Mouse (Mus musculus): Measurements from ENCODE around the gene Myrf. TPM values are rescaled to one million over a fixed set of nuclear protein-coding genes. Genes with fewer than 3 reads are reported as not detected.

Myrf gene
- polyA plus RNA-seq, 1 experiment from 2014 or later = 4.2 TPM

GRCm38 (mm10) chr19:10203146-10203847 lies 37.3 kb downstream of the Myrf start:
- 1% methylated on average over 23 of the region's 23 CpGs for WGBS
- ATAC-seq (replicated peaks; ENCODE audit: low FRiP score) = peak; percentile 67
- Histone ChIP-seq H3K9me3 (replicated peaks) (no peaks in the 10 kb centered on the region), H3K27ac (peak overlapping the region; percentile 91), H3K36me3 (peaks cover 63% of the 10 kb centered on the region), H3K27me3 (no peaks in the 10 kb centered on the region), H3K4me2 (peak overlapping the region; percentile 81), H3K4me1 (peaks cover 16% of the 10 kb centered on the region), H3K9ac (peak overlapping the region; percentile 84), H3K4me3 (replicated peaks) (peak overlapping the region; percentile 74)

GRCm38 (mm10) chr19:10198723-10199122 lies 41.8 kb downstream of the Myrf start:
- Histone ChIP-seq H3K4me2 (no peak overlapping the region), H3K4me1 (peaks cover 9% of the 10 kb centered on the region), H3K4me3 (replicated peaks) (no peak overlapping the region), H3K27me3 (no peaks in the 10 kb centered on the region), H3K9ac (no peak overlapping the region), H3K27ac (no peak overlapping the region), H3K9me3 (replicated peaks) (no peaks in the 10 kb centered on the region), H3K36me3 (peaks cover 77% of the 10 kb centered on the region)
- WGBS = 31% methylated on average over 3 of the region's 3 CpGs
- no peak for ATAC-seq (replicated peaks; ENCODE audit: low FRiP score)

GRCm38 (mm10) chr19:10198286-10198685 lies 42.3 kb downstream of the Myrf start:
- H3K4me2 ChIP-seq = no peak overlapping the region
- H3K36me3 ChIP-seq = peaks cover 82% of the 10 kb centered on the region
- no peak for ATAC-seq (replicated peaks; ENCODE audit: low FRiP score)
- 77% methylated on average over 2 of the region's 2 CpGs for whole genome bisulfite sequencing
- peaks cover 8% of the 10 kb centered on the region for H3K4me1 ChIP-seq
- no peaks in the 10 kb centered on the region for H3K9me3 ChIP-seq (replicated peaks)
- no peak overlapping the region for H3K27ac ChIP-seq
- H3K4me3 ChIP-seq (replicated peaks) = no peak overlapping the region
- no peaks in the 10 kb centered on the region for H3K27me3 ChIP-seq
- H3K9ac ChIP-seq = no peak overlapping the region

GRCm38 (mm10) chr19:10197130-10197529 lies 43.4 kb downstream of the Myrf start:
- no peak overlapping the region for H3K4me2 ChIP-seq
- no peak overlapping the region for H3K9ac ChIP-seq
- no peak for ATAC-seq (replicated peaks; ENCODE audit: low FRiP score)
- WGBS = 90% methylated on average over 4 of the region's 4 CpGs
- no peaks in the 10 kb centered on the region for H3K9me3 ChIP-seq (replicated peaks)
- H3K27ac ChIP-seq = no peak overlapping the region
- H3K27me3 ChIP-seq = no peaks in the 10 kb centered on the region
- H3K36me3 ChIP-seq = peaks cover 93% of the 10 kb centered on the region
- no peaks in the 10 kb centered on the region for H3K4me1 ChIP-seq
- no peak overlapping the region for H3K4me3 ChIP-seq (replicated peaks)

- no peaks in the 10 kb centered on the region for H3K27me3 ChIP-seq
- ATAC-seq (replicated peaks; ENCODE audit: low FRiP score) = no peak
- no peaks in the 10 kb centered on the region for H3K9me3 ChIP-seq (replicated peaks)
- no peaks in the 10 kb centered on the region for H3K4me1 ChIP-seq
- peaks cover 93% of the 10 kb centered on the region for H3K36me3 ChIP-seq
- no peak overlapping the region for H3K4me2 ChIP-seq
- WGBS = 62% methylated on average over 5 of the region's 5 CpGs
- H3K9ac ChIP-seq = no peak overlapping the region
- H3K4me3 ChIP-seq (replicated peaks) = no peak overlapping the region
- H3K27ac ChIP-seq = no peak overlapping the region
Measured at GRCm38 (mm10) chr19:10195252-10195651, 45.3 kb downstream of the Myrf start.

GRCm38 (mm10) chr19:10194337-10194736 lies 46.2 kb downstream of the Myrf start:
- Histone ChIP-seq H3K4me2 (no peak overlapping the region), H3K36me3 (peaks cover 93% of the 10 kb centered on the region), H3K4me3 (replicated peaks) (no peak overlapping the region), H3K9me3 (replicated peaks) (no peaks in the 10 kb centered on the region), H3K27ac (no peak overlapping the region), H3K9ac (no peak overlapping the region), H3K27me3 (no peaks in the 10 kb centered on the region), H3K4me1 (no peaks in the 10 kb centered on the region)
- no peak for ATAC-seq (replicated peaks; ENCODE audit: low FRiP score)
- WGBS = 90% methylated on average over 11 of the region's 11 CpGs

- ATAC-seq (replicated peaks; ENCODE audit: low FRiP score) = no peak
Measured at GRCm38 (mm10) chr19:10191326-10191725, 49.2 kb downstream of the Myrf start.

GRCm38 (mm10) chr19:10190796-10191195 lies 49.8 kb downstream of the Myrf start:
- H3K4me3 ChIP-seq (replicated peaks) = no peak overlapping the region
- H3K27me3 ChIP-seq = no peaks in the 10 kb centered on the region
- H3K4me1 ChIP-seq = peaks cover 6% of the 10 kb centered on the region; the same call in 1 of the 2 replicates
- ATAC-seq (replicated peaks; ENCODE audit: low FRiP score) = no peak
- no peak overlapping the region for H3K9ac ChIP-seq
- no peaks in the 10 kb centered on the region for H3K9me3 ChIP-seq (replicated peaks)
- 58% methylated on average over 2 of the region's 2 CpGs for WGBS
- H3K36me3 ChIP-seq = peaks cover 99% of the 10 kb centered on the region
- no peak overlapping the region for H3K27ac ChIP-seq
- H3K4me2 ChIP-seq = no peak overlapping the region

More at GRCm38 (mm10) chr19:10191326-10191725, 49.2 kb downstream of the Myrf start:
- peaks cover 6% of the 10 kb centered on the region; the same call in 1 of the 2 replicates for H3K4me1 ChIP-seq
- H3K9me3 ChIP-seq (replicated peaks) = no peaks in the 10 kb centered on the region
- H3K9ac ChIP-seq = no peak overlapping the region
- no peaks in the 10 kb centered on the region for H3K27me3 ChIP-seq
- H3K36me3 ChIP-seq = peaks cover 99% of the 10 kb centered on the region
- no peak overlapping the region for H3K27ac ChIP-seq
- H3K4me2 ChIP-seq = no peak overlapping the region
- no peak overlapping the region for H3K4me3 ChIP-seq (replicated peaks)
- WGBS = 65% methylated on average over 7 of the region's 7 CpGs

GRCm38 (mm10) chr19:10189940-10190339 lies 50.6 kb downstream of the Myrf start:
- no peak overlapping the region for H3K4me3 ChIP-seq (replicated peaks)
- H3K9ac ChIP-seq = no peak overlapping the region
- H3K4me2 ChIP-seq = no peak overlapping the region
- no peak for ATAC-seq (replicated peaks; ENCODE audit: low FRiP score)
- H3K36me3 ChIP-seq = peaks cover 99% of the 10 kb centered on the region
- H3K27ac ChIP-seq = no peak overlapping the region
- H3K9me3 ChIP-seq (replicated peaks) = no peaks in the 10 kb centered on the region
- no peaks in the 10 kb centered on the region for H3K27me3 ChIP-seq
- 95% methylated on average over 8 of the region's 8 CpGs for WGBS
- peaks cover 9% of the 10 kb centered on the region; the same call in 1 of the 2 replicates for H3K4me1 ChIP-seq

- H3K4me1 ChIP-seq = peaks cover 16% of the 10 kb centered on the region
- peaks cover 91% of the 10 kb centered on the region for H3K36me3 ChIP-seq
- no peaks in the 10 kb centered on the region for H3K9me3 ChIP-seq (replicated peaks)
- H3K27ac ChIP-seq = no peak overlapping the region
- no peak overlapping the region for H3K9ac ChIP-seq
- ATAC-seq (replicated peaks; ENCODE audit: low FRiP score) = no peak
- WGBS = 96% methylated on average over 6 of the region's 6 CpGs
- H3K27me3 ChIP-seq = no peaks in the 10 kb centered on the region
- no peak overlapping the region for H3K4me3 ChIP-seq (replicated peaks)
- H3K4me2 ChIP-seq = no peak overlapping the region
Measured at GRCm38 (mm10) chr19:10189022-10189421, 51.5 kb downstream of the Myrf start.

- H3K9me3 ChIP-seq (replicated peaks) = no peaks in the 10 kb centered on the region
- WGBS = 76% methylated on average over 10 of the region's 10 CpGs
- no peak overlapping the region for H3K9ac ChIP-seq
- H3K27me3 ChIP-seq = no peaks in the 10 kb centered on the region
- H3K4me2 ChIP-seq = no peak overlapping the region
- H3K27ac ChIP-seq = 0 out of 2 replicates have a peak overlapping the region, but pooled peaks have one; percentile 60
- no peak for ATAC-seq (replicated peaks; ENCODE audit: low FRiP score)
- H3K4me3 ChIP-seq (replicated peaks) = no peak overlapping the region
- peaks cover 84% of the 10 kb centered on the region for H3K36me3 ChIP-seq
- H3K4me1 ChIP-seq = peaks cover 22% of the 10 kb centered on the region
Measured at GRCm38 (mm10) chr19:10188281-10188811, 52.2 kb downstream of the Myrf start.

- H3K36me3 ChIP-seq = peaks cover 66% of the 10 kb centered on the region
- no peaks in the 10 kb centered on the region for H3K27me3 ChIP-seq
- H3K4me3 ChIP-seq (replicated peaks) = no peak overlapping the region
- no peak overlapping the region for H3K27ac ChIP-seq
- no peak overlapping the region for H3K4me2 ChIP-seq
- H3K4me1 ChIP-seq = peaks cover 28% of the 10 kb centered on the region
- no peaks in the 10 kb centered on the region for H3K9me3 ChIP-seq (replicated peaks)
- no peak overlapping the region for H3K9ac ChIP-seq
- ATAC-seq (replicated peaks; ENCODE audit: low FRiP score) = no peak
- 93% methylated on average over 8 of the region's 8 CpGs for WGBS
Measured at GRCm38 (mm10) chr19:10186569-10186968, 54.0 kb downstream of the Myrf start.
